Mouse (Mus musculus) heart, postnatal 25 days (tissue): ENCODE data around the gene Phf20. TPM values are rescaled to one million over a fixed set of nuclear protein-coding genes. Genes with fewer than 3 reads are reported as not detected.
"Not testable (repeated sequence)": the region's sequence is repeated elsewhere in the genome, so short reads cannot be mapped to it uniquely, and the experiment has no call there.

ENCODE experiments used
- DNase-seq: peaks from one replicate; pipeline ENCODE4 v3.0.0; 2022; ENCODE audit warnings: low spot score
- intact Hi-C: fragments of 180-260 bp; cut with DNase I; formaldehyde crosslinking; loops from one replicate; pipeline ENCODE4 v1.15.1; 2025
- total RNA-seq, 2 experiments: library from RNA; stranded (reverse); gene quantifications; 2 replicates each; pipeline ENCODE4 v1.2.3; 2021

Phf20 gene
- total RNA-seq = 10 to 100 TPM; 14.9 to 15.2 TPM

DNA sequence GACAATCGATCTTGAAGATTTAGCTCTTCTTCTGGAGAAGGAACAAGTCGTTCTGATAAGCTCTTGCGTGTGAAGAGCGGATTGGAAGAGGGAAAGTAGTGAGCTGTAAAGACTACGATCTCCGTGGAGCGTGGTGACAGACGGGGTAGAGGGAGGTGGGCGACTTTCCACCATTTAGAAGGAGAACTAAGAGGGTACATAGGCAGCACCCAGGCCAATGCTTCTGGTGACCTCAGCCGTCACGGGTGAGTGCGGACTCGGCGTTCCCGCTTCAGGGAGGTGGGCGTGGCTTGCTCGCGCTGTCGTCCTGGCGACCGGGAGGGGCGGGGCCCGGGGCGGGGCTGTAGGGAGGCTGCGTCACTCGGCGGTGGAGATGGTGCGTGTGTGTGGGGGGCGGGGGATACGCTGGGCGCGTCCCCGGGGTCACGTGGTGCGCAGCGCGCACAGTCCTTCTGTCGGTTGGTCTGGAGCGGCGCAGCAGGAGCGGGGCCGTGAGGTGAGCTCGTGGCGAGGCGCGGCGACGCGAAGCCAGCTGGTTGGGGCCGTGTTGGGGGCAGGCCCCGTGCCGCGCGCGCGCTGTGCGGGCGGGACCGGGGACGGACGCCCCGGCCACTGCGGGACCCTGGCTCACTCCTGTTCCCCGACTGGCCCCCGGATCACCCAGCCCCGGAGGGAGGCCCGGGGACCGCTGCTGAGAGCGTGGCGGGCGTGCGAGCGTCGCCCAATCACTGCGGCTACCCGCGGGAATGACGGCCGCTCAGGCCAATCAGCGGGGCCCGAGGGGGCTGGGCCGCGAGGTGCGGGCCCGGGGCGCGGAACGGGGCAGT, at the start of gene Phf20:
Phf20 (plus strand) TSS at position 165 of the 827 bp plus-strand sequence.
- intact Hi-C loops = loop anchor here (5.0 kb wide), 1 partner anchor 81 kb away; no protein-coding TSS in a partner anchor
- DNase-seq = peak; percentile 95

DNA sequence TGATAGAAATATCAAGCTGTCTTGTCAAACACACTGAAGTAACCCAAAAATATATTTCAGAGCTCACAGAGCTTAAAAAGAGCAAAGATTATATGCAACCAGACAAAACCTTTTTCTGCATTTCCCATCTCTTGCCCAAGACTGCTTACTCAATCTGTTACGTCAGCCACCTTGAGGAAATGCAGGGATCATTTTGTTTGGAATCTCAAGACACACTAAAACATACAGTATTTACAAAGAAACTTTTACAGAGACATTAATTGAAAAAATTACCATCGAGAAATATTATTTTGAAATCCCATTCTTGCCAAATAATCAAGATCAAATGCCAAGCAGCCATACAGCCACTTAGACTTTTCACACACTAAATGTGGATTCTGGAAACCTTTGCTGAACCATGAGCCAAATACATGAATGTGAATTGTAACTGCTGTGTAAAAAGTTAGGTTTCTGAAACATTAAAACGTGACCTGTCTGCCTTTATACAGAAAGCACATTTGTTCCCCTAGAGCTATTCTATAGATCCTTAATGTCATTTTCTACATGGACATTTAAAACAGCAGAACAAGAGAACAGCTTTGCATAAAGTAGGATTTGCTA, 48.9 kb upstream of the Phf20 start:
- intact Hi-C loops = no loop called here
- no peak for DNase-seq

DNA sequence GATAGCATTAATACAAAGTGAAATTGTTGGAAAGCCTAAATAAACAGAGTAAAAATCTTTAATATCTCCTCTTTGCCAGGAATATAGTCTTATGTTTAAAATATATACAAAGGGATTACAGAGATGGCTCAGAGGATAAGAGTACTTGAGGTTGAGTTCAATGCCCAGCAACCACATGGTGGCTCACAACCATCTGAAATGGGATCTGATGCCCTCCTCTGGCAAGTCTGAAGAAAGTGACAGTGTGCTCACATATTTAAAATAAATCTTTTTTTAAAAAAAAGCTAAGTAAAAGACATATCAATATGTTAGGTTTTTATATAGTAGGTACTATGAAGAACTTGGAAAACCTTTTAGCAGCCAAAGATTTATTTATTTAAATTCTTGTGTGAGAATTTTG, 44.7 kb upstream of the Phf20 start:
- intact Hi-C loops = loop anchor here (2.0 to 5.0 kb wide), 2 partner anchors 13 to 126 kb away; no protein-coding TSS in a partner anchor
- no peak for DNase-seq

DNA sequence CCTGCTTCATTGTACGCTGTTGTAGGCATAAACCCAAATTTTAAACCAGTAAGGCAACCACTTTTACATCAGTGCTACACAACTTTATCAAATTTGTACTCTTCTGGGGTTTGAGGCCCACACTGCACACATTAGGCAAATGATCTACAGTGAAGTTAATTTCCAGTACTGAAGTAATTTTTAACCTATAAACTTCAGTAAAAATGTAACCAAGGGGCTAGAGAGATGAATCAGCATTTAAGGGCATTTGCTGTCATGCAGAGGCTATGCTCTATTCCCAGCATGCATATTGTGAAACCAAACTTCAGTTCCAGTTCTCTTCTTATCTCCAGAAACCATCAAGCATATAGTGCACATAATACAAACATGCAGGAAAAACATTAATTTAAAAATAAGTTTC, 30.8 kb upstream of the Phf20 start:
- intact Hi-C loops = loop anchor here (2.0 kb wide), 1 partner anchor 15 kb away; no protein-coding TSS in a partner anchor
- no peak for DNase-seq

DNA sequence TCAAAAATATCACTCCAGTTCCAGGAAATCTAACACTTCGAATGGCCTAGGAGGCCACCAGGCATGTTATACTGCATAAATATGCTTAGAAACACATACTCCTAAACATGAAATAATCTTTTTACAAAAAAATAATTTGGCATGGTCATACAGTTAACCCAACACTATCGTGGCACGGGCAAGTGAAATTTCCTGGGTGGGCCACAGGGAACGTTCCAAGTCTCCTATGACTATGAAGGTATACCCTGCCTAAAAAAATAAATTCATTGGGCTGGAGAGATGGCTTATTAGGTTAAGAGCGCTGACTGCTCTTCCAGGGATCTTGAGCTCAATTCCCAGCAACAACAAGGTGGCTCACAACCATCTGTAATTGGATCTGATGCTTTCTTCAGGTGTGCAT, 29.7 kb upstream of the Phf20 start:
- intact Hi-C loops = no loop called here
- DNase-seq = no peak

DNA sequence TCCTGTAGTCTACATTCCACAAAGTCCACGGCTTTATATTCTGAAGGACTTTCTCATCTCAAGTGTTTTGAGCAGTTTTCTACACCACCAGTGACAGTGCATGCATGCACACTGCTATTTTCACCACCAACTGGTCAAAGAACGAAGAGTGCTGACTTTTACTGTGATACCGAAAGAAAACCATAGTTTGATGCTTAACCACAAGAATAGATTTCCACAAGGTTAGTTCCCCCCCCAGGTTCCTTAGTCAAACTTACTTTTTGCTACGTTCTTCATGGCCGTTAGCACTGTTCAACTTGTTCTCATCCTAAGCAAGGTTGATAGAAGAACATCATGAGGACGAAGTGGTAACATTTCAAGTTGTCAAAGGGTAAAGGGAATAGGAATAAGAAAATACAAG, 19.2 kb upstream of the Phf20 start:
- intact Hi-C loops = loop anchor here (5.0 kb wide), 2 partner anchors 35 to 100 kb away; partner anchors contain the start of genes Nfs1 and Romo1
- no peak for DNase-seq

DNA sequence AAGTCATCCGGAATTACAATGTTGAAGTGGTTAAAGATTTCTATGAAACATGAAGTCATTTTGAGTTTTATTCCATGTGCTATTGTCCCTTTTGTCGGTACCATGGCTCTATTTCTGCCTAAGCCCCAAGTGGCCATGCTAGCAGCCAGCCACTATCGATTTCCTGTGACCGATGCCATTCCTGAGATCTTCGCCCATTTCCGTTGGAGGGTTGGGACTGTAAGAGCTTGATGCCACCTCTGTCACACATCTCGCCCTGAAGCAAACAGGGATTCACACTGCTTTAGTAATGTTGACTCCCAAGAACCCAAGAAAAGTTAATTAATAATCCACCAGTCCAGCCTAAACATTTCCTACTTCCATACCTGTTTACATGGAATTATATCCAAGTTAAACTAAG, 18.6 kb upstream of the Phf20 start:
- no peak for DNase-seq
- intact Hi-C loops = loop anchor here (5.0 kb wide), 2 partner anchors 35 to 100 kb away; partner anchors contain the start of genes Nfs1 and Romo1

DNA sequence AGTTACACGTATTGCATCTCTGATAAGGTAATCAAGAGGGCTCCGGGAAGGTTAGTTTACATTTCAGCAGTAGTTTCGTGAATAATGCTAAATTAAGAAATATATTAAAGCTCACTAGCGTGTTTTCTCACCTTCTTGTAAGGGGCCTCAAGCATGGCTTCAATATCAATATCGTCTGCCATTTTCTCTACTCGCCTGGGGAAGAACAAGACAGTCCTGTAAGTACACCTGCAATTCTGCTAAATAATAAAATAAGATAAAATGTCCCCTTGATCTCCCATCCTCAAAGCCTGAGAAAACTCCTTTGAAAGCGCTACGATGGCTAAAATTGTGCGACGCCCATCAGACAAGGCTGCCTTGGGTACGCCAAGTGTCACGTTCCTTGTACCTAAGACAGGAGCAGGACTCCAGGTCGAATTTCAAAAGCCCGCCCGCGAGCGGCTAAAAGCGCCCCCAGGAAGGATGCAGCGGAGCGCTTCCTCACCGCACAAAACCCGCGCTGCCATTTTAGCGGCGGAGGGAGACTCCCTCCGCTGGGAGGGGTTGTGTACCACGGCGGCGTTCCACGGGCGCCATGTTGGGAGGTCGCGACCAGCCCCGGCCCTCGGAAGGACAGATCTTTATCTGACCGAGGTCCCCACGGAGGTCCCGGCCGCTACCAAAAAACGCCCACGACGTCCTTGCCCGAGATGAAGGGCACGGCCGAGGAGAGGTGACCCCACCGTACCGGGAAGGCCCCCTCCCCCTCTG, 17.0 kb upstream of the Phf20 start:
- peak; percentile 59 for DNase-seq
- intact Hi-C loops = loop anchor here (5.0 kb wide), 2 partner anchors 37 to 98 kb away; partner anchors contain the start of genes Nfs1 and Romo1

DNA sequence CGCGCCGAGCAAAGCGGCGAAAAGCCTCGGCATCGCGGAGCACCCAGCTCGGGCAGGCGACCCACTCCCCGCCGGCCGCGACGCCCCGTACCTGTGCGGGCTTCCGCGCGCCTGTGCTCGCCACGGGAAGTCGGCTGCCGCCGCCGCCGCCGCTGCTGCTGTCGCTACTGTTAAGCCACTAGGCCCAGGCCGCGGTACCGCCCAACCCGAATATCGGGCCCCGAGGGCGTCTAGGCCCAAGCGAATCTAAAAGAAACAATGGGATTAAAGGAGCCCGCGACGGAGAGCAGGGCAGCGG, 16.5 kb upstream of the Phf20 start:
- intact Hi-C loops = loop anchor here (5.0 kb wide), 3 partner anchors 37 to 98 kb away; partner anchors contain the start of genes Nfs1 and Romo1
- no peak for DNase-seq

DNA sequence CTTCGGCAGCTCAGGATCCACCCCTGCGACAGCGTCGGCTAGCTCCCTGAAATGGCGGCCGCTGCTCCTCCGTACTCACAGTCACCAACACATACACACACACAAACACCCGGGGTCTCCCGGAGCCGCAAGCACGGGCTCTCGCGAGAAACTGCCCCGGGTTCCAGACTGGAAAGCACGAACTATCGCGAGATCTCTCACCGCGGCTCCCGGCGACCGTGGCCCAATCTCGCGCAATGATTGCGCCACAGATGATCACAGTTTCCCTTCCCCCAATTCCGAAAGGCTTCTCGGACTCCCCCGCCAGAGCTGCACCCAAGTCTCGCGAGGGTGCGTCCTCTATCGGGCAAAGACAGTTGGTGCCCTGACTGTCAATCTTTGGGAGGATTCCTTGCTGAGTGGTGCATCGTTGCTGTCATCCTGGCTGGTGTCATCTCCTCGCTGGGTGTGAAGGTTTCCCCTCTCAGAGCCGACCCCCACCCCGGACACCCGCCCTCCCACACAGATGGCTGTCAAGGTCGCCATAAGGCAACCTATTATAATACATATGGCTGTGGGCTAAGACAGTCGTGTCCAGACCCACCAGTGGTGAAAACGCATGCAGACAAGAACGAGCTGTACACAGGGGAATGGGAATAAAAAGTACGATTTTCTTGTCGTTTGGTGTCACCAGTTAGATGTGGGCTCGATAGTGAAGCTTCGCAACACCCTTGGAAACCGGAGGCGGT, 16.0 kb upstream of the Phf20 start, which contains the start of gene Rbm39:
Rbm39 (minus strand) TSS at position 145 of the 728 bp plus-strand sequence.
- peak; percentile 100 for DNase-seq
- intact Hi-C loops = loop anchor here (5.0 kb wide), 1 partner anchor 77 kb away; no protein-coding TSS in a partner anchor

DNA sequence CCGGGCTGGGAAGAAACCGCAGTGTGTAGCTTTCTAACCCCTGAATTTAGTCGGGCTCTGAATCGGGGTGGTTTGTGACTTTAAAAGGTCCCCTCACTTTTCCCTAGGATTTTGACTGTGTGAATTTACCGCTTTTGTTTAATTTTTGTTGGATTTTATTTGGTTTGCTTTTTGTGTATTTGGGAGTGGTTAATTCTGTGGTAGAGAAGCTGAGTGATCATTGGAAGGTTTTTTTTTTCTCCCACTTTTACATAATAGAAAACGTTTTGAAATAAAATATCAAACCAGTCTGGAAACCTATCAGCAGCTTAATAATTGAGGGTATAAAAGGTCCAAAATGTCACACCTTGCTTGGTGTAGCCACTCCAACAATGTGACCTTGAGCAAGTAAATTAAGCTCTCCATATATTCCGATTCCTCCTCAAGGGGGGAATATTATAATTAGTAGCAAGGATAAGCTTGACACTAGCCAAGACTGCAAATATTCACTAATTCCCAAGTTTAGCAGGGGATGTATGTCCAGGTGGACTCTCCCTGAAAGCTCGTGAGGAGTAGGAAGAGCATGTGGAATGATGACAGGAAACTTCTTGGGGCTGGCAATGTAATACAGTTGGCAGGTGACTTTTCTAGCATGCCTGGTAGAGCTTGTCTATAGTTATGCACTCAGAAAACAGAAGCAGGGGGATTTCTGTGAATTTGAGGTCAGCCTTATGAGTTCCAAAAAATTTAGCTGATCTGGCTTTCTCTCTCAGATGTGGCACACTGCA, 15.3 kb upstream of the Phf20 start:
- DNase-seq = no peak

DNA sequence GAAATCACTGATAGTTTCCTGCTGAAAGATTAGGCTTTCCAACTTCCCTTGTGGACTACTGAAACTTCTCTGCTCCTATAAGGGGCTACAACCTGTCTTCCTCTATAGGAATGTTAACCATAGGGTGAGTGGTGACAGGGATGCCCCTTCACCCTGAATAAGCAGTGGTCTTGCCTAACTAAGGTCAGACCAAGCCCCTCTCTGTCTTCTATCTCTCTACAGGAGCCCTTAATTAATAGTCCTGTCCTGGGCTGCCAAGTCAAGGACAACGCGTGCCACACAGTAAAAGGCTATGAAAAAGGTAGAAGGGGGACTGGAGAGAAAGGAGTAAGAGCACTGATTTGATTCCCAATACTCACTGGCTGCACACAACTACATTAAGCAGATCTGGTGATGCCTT, 14.7 kb upstream of the Phf20 start:
- DNase-seq = no peak
- intact Hi-C loops = loop anchor here (5.0 kb wide), 1 partner anchor 76 kb away; no protein-coding TSS in a partner anchor

More for the DNA sequence above, 15.3 kb upstream of the Phf20 start:
- intact Hi-C loops = loop anchor here (5.0 kb wide), 1 partner anchor 76 kb away; no protein-coding TSS in a partner anchor

DNA sequence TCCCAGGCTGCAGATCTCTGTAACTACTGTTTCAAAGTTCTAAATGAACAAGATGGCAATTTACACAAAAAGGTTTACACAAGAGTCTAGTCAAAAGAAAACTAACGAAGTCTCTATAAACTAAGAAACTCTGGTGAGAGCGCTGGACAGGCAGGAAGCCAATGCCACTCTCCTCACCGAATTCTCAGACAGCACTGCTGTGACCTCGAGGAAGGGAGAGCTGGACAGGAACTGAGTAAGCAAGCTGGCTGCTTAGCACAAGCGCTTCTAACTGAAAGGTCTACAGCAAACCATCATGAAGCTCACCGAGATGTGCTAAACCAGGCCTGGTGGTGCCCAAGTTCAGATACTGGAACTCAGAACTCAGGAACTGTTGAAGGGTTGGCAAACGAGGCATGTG, 7.0 kb upstream of the Phf20 start:
- intact Hi-C loops = not testable (repeated sequence)

DNA sequence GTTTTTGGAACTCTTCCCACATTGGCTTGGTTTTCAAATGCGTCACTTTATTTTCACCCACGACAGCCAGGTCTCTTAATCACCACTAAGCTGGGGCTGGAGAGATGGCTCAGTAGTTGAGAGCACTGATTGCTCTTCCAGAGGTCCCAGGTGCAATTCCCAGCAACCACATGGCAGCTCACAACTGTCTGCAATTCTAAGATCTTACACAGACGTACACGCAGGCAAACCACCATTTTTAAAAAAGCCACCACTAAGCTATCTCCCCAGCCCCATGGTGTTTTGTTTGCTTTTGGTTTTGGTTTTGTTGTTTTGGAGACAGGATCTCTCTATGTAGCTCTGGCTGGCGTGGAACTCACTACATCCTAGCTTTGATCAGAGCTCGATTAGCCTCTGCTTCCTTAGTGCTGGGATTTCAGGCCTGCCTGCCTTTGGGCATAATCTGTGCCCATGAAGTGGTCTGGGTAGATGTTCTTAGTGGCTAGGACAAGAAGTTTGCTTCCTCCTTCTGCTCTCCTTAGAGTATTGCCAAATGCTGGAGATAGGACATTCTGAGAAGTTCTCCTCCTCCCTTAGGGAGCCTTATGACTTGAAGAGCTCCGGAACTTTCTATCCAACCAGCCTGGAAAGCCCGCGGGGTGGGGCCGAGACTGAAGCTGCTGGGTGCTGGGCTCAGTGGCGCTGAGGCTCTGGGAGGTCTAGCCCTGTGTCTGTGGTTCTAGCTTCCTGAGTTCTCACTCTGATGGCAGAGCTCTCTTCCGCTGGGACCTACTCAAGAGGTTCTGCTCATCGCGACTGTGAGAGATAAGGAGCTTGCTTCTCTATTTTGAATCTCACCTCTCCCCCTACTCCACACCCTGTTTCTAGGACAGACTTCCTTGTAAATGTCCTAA, 6.0 kb upstream of the Phf20 start:
- DNase-seq = peak; percentile 17
- intact Hi-C loops = no loop called here

More for the DNA sequence above, 7.0 kb upstream of the Phf20 start:
- not testable (repeated sequence) for DNase-seq

DNA sequence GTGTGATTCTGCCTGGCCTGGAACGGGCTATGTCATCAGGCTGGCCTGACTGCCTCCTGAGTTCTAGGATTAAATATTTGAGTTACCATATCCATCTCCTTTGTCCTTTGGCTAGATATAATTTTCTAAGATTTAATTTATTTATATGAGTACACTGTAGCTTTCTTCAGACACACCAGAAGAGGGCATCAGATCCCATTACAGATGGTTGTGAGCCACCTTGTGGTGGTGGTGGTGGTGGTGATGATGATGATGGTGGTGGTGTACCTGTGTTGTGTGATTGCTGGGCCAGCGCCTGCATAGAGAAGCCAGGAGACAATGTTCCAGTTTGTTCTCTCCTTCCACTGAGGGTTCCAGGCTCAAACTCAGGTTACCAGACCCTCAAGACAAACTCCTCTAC, 4.7 kb upstream of the Phf20 start:
- no peak for DNase-seq
- intact Hi-C loops = no loop called here

DNA sequence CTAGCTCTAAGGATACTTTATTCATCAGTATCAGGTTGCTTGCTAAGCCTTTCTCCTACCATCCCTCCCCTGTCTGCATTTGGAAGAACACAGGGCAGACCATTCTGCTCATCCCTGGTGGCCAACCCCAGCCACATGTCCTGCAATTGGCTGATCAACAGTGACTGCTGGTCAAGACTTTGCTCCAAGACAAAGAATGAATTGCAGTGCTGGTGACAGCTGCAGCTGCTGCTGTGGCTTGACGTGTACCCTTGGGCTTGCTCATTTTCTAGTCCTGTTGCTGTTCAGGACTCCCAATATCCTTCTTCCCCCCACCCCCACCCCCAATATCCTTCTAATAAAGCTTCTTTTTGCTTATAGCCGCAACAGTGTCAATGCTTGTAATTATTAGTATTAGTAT, 4.2 kb upstream of the Phf20 start:
- intact Hi-C loops = no loop called here
- DNase-seq = no peak

DNA sequence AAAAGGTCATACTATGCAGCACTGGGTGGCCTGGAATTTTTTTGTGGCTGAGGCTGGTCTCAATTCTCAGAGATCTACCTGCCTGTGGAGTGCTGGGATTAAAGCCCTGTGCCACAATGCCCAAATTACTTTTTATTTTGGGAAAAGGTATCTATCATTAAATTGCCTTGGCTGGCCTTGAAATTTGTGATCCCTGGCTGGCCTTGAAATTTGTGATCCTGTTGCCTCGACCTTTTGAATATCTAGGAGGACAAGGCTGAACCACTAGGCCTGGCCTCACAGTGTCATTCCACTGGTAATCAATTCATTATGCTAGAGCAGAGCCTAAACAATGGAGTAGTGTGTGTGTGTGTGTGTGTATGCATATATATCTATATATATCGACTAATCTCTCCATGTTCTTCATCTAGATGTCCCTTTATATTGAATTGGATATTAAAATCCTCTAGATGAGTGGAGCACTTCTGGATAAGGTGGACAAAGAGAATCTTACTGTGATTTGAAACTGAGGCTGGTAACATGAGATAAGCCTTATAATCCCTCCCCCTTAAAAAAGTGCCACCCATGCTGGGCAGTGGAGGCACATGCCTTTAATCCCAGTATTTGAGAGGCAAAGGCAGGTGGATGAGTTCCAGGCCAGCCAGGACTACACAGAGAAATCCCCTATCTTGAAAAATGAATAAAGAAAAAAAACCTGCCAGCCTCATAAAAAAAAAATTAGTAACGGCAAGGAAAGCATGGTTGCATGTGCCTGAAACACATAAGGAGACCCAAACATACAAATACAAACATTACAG, 3.0 kb upstream of the Phf20 start:
- intact Hi-C loops = no loop called here
- DNase-seq = no peak
